Mouse (Mus musculus) kidney, adult 2 months (tissue): Measurements from ENCODE around the gene Stk11.

Experiments
- CTCF ChIP-seq: fragments of 200-500 bp; conservative IDR thresholded peaks from 2 replicates; pipeline ENCODE4 v1.5.1; 2011; ENCODE audit warnings: low read depth, mild to moderate bottlenecking, control low read depth, low read length, moderate library complexity, mixed read lengths; ENCODE audit not compliant: insufficient read depth, insufficient read length
- POLR2A ChIP-seq: fragments of 200-500 bp; IDR thresholded peaks from one replicate; pipeline ENCODE4 v1.6.1; 2011; ENCODE audit warnings: low read depth, low read length, control low read depth

- TF ChIP-seq CTCF (no peak), POLR2A (no peak)
These were observed 39.2 kb upstream of the Stk11 start for GRCm38 (mm10) chr10:80076386-80076785.
